Mouse (Mus musculus) forebrain, postnatal 0 days (tissue): ENCODE measurements around the gene Rhbdf2. TPM values are rescaled to one million over a fixed set of nuclear protein-coding genes. Genes with fewer than 3 reads are reported as not detected.

Experiments used
- ATAC-seq: fragments of 200-750 bp; cut with Nextera tagmentation; 2 replicates; pipeline ENCODE4 v1.8.0; 2017; ENCODE audit warnings: mild to moderate bottlenecking, moderate library complexity
- DNase-seq: peaks from one replicate; pipeline ENCODE4 v3.0.0-alpha.2; 2015
- H3K27ac ChIP-seq: fragments of 300-500 bp; sonication (generic); 2 replicates; pipeline ENCODE4 v1.5.1; 2014; ENCODE audit warnings: low read depth, mild to moderate bottlenecking, antibody characterized with exemption, low read length, moderate library complexity, mixed read lengths
- H3K27me3 ChIP-seq: fragments of 300-500 bp; sonication (generic); 2 replicates; pipeline ENCODE4 v1.6.1; 2014; ENCODE audit warnings: mild to moderate bottlenecking, low read length, mixed read lengths; ENCODE audit not compliant: insufficient read depth
- H3K36me3 ChIP-seq: fragments of 300-500 bp; sonication (generic); 2 replicates; pipeline ENCODE4 v1.6.1; 2014; ENCODE audit warnings: mild to moderate bottlenecking, moderate library complexity; ENCODE audit not compliant: insufficient read depth
- H3K4me1 ChIP-seq: fragments of 300-500 bp; sonication (generic); 2 replicates; pipeline ENCODE4 v1.6.1; 2014; ENCODE audit warnings: antibody characterized with exemption; ENCODE audit not compliant: insufficient read depth
- H3K4me2 ChIP-seq: fragments of 300-500 bp; sonication (generic); 2 replicates; pipeline ENCODE4 v1.6.1; 2014; ENCODE audit warnings: low read depth, mild to moderate bottlenecking, moderate library complexity
- H3K4me3 ChIP-seq: fragments of 300-500 bp; sonication (generic); 2 replicates; pipeline ENCODE4 v1.5.1; 2014; ENCODE audit warnings: low read depth, low read length, mixed read lengths
- H3K9ac ChIP-seq: fragments of 300-500 bp; sonication (generic); 2 replicates; pipeline ENCODE4 v1.6.1; 2014; ENCODE audit warnings: mild to moderate bottlenecking
- H3K9me3 ChIP-seq: fragments of 300-500 bp; sonication (generic); 2 replicates; pipeline ENCODE4 v1.6.1; 2016; ENCODE audit warnings: low read length
- CTCF ChIP-seq: sonication (generic); IDR thresholded peaks from 2 replicates; pipeline ENCODE4 v1.5.1; 2016; ENCODE audit warnings: antibody characterized with exemption, control low read depth, low read depth
- WGBS: fragments of 180-500 bp; shearing (Covaris S2); extraction: QIAGEN DNeasy Blood & Tissue Kit; methylation state at CpG from one replicate; pipeline ENCODE4 v1.1.7; 2014; 5-methylcytosine and 5-hydroxymethylcytosine counted together
- polyA plus RNA-seq: library from polyadenylated mRNA; unstranded; fragments of >200 nt; fragmentation: Nextera tagmentation; extraction: Ambion mirVana; gene quantifications from 2 replicates; pipeline ENCODE4 v1.2.1, GENCODE M21; 2015
- total RNA-seq: library from RNA; depleted of rRNA; stranded (reverse); fragments of >200 nt; gene quantifications from 2 replicates; pipeline ENCODE4 v1.2.3, GENCODE M21; 2014

Gene Rhbdf2
- total and polyA plus RNA-seq, 2 experiments from 2014 or later: 0.97 to 1.9 TPM

DNA sequence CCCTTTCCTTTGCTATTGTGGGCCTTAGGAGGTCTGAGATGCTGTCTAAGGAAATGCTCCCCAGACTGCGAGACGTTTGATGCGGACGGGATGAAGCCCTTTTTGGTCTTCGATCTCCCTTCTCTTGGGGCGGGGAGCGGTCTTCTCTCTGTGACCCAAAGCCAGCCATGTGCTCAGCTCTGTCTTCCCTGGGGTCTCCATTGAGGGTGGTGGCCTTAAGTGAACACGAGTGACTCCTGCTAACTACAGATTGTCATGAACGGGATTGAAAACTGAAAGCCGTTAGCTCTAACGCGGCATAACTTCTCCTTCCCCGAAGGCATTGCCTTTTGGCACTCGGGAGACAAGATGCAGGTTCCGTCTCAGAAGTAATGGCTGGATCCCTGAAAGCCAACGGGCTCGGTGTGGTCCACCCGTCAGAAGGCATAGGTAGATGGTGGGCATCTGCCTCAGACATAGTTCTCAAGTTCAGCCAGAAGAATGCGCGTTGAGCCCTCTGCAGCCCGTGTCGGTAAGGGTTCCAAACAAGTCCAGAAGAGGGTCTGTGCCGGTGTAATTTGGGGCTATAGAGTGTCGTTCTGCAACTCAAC, 45.1 kb upstream of the Rhbdf2 start:
- H3K27ac ChIP-seq: peak overlapping the region; percentile 81
- peaks cover 14% of the 10 kb centered on the region; the same call in 1 of the 2 replicates for H3K4me1 ChIP-seq
- H3K4me2 ChIP-seq: peak overlapping the region; percentile 89
- no peaks in the 10 kb centered on the region for H3K9me3 ChIP-seq
- H3K36me3 ChIP-seq: peaks cover 35% of the 10 kb centered on the region
- no peak for DNase-seq
- no peak for TF ChIP-seq CTCF
- H3K4me3 ChIP-seq: peak overlapping the region; percentile 76
- ATAC-seq: no peak; the same call in 1 of the 2 replicates
- peak overlapping the region; percentile 85 for H3K9ac ChIP-seq
- H3K27me3 ChIP-seq: no peaks in the 10 kb centered on the region
- 2% methylated on average over 24 of the region's 24 CpGs for WGBS

DNA sequence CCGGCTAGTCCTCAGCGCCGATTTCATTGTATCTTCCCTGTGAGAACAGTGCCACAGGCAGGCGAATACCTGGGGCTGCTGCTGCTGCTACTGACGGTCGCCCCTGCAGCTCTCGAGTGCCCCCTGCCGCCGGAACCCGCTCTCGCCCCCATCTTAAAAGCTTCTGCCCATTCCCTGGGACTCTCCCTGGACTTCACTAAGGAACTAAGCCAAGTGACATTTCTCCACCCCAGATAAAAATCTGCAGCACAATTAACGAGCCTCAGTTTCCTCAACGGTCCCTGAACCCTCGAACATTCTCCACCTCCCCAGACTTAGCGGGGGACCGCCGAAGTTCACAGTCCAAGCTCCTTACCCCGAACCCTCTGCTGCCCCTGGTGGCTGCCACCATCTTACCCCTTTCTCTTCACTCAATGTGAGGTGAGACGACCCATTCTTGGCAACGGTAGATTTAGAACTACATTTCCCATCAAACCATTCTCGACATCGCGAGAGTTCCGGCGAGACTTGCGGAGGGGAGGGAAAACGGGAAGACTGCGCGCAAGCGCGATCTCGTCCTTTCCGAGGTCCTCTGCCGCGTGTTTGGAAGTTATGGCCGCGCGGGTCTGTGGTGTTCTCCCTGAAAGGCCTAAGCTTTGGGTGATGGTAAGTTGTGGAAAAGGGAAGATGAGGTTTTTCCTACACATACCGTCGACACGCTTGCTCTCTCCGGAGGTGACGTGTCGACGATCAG, 44.5 kb upstream of the Rhbdf2 start:
- peaks cover 14% of the 10 kb centered on the region; the same call in 1 of the 2 replicates for H3K4me1 ChIP-seq

GRCm38 (mm10) chr11:116670386-116670785, 43.6 kb upstream of the Rhbdf2 start:
- Histone ChIP-seq H3K4me1 (peaks cover 14% of the 10 kb centered on the region; the same call in 1 of the 2 replicates), H3K4me2 (peak overlapping the region; percentile 89), H3K27me3 (no peaks in the 10 kb centered on the region), H3K27ac (0 out of 2 replicates have a peak overlapping the region, but pooled peaks have one; percentile 15), H3K9me3 (no peaks in the 10 kb centered on the region), H3K9ac (no peak overlapping the region), H3K4me3 (no peak overlapping the region), H3K36me3 (peaks cover 21% of the 10 kb centered on the region)
- no peak for TF ChIP-seq CTCF
- DNase-seq (no peak), ATAC-seq (no peak)
- 67% methylated on average over 7 of the region's 7 CpGs for WGBS

More for the DNA sequence above, 44.5 kb upstream of the Rhbdf2 start:
- Histone ChIP-seq H3K36me3 (peaks cover 29% of the 10 kb centered on the region), H3K27ac (peak overlapping the region; percentile 81), H3K9ac (peak overlapping the region; percentile 85), H3K4me3 (peak overlapping the region; percentile 76), H3K27me3 (no peaks in the 10 kb centered on the region), H3K9me3 (no peaks in the 10 kb centered on the region), H3K4me2 (peak overlapping the region; percentile 89)
- WGBS: under 1% methylated on average over 45 of the region's 45 CpGs
- ATAC-seq: peak; percentile 95
- TF ChIP-seq CTCF: peak; percentile 72
- DNase-seq: peak; percentile 99

GRCm38 (mm10) chr11:116669787-116670365, 43.1 kb upstream of the Rhbdf2 start:
- H3K9ac ChIP-seq: no peak overlapping the region
- H3K9me3 ChIP-seq: no peaks in the 10 kb centered on the region
- H3K4me1 ChIP-seq: peaks cover 14% of the 10 kb centered on the region; the same call in 1 of the 2 replicates
- 62% methylated on average over 13 of the region's 13 CpGs for WGBS
- TF ChIP-seq CTCF: no peak
- no peak overlapping the region for H3K27ac ChIP-seq
- H3K4me3 ChIP-seq: no peak overlapping the region
- H3K36me3 ChIP-seq: peaks cover 16% of the 10 kb centered on the region
- ATAC-seq (no peak), DNase-seq (no peak)
- H3K27me3 ChIP-seq: no peaks in the 10 kb centered on the region
- peak overlapping the region; percentile 89; the same call in 1 of the 2 replicates for H3K4me2 ChIP-seq

- Histone ChIP-seq H3K4me1 (peaks cover 14% of the 10 kb centered on the region; the same call in 1 of the 2 replicates), H3K27me3 (no peaks in the 10 kb centered on the region), H3K9ac (no peak overlapping the region), H3K4me3 (no peak overlapping the region), H3K4me2 (no peak overlapping the region), H3K9me3 (no peaks in the 10 kb centered on the region), H3K27ac (no peak overlapping the region), H3K36me3 (peaks cover 11% of the 10 kb centered on the region)
- 58% methylated on average over 5 of the region's 5 CpGs for WGBS
- DNase-seq (no peak), ATAC-seq (no peak)
- no peak for TF ChIP-seq CTCF
Observed at GRCm38 (mm10) chr11:116669316-116669715, 42.5 kb upstream of the Rhbdf2 start.

DNA sequence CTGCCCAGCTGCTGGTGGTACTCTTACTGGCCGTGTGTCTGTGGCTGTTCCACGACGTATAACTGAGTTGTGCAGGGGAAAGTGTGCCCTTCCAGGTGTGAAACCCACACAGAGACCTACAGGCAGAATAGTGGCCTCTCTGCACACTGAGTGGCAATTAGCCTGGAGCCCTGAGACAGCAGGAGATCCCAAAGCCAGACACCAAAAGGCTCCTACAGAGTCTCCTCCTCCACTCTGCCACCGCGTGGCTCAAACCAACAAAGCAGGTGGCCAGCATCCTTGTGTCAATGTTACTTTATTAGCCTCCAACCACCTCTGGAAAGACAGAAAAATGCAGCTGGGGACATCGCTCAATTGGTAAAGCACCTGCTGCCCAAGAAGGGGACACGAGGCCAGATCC, 42.0 kb upstream of the Rhbdf2 start:
- Histone ChIP-seq H3K4me1 (peaks cover 14% of the 10 kb centered on the region), H3K36me3 (peaks cover 6% of the 10 kb centered on the region), H3K4me2 (no peak overlapping the region), H3K27ac (no peak overlapping the region), H3K4me3 (no peak overlapping the region), H3K27me3 (no peaks in the 10 kb centered on the region), H3K9me3 (no peaks in the 10 kb centered on the region), H3K9ac (no peak overlapping the region)
- WGBS: 45% methylated on average over 7 of the region's 7 CpGs
- ATAC-seq (no peak), DNase-seq (no peak)
- TF ChIP-seq CTCF: peak; percentile 43
